Mouse (Mus musculus): ENCODE results near the gene Pdss2. TPM values are rescaled to one million over a fixed set of nuclear protein-coding genes. Genes with fewer than 3 reads are reported as not detected.

Pdss2 gene
- total RNA-seq, 2 experiments from 2014 or later, result 17.8 to 20.1 TPM

GRCm38 (mm10) chr10:43312211-43312610, 90.9 kb downstream of the Pdss2 start:
- no peak for DNase-seq

DNA sequence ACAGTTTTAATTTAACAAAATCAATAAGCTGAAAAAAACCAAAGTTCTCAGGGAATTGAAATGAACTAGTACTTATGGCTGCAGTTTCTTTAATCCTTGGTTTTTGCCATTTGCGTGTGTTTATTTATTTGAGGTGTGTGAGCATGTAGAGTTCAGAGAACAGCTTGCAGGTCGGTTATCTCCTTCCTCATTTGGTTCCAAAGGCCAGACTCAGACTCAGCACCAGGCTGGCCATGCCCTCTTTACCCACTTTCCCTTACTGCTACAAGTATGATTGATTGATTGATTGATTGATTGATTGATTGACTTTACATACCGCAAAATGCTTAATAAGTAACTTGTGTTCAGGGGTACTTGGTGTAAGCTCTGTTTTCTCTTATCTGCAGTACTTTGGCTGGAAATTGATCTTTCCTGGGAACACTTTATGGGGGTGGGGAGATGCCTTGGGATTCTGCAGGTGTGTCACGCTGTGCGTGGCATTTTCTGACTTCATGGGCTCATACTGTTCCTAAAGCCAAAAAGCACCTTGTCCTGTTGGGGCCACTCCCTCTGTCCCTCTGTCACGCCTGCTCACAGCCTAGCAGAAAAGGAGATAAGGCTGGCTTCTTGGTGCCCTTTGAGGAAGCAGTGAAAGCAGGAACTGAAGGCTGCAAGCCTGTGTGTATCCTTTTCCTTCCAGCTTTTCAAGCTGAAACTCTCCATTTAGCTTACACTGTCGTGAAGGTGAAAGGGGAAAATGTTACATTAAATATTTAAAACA, 91.6 kb downstream of the Pdss2 start:
- DNase-seq, result no peak

GRCm38 (mm10) chr10:43315228-43315627, 93.9 kb downstream of the Pdss2 start:
- no peak for DNase-seq

GRCm38 (mm10) chr10:43317327-43317951, 96.2 kb downstream of the Pdss2 start:
- no peak for DNase-seq

DNA sequence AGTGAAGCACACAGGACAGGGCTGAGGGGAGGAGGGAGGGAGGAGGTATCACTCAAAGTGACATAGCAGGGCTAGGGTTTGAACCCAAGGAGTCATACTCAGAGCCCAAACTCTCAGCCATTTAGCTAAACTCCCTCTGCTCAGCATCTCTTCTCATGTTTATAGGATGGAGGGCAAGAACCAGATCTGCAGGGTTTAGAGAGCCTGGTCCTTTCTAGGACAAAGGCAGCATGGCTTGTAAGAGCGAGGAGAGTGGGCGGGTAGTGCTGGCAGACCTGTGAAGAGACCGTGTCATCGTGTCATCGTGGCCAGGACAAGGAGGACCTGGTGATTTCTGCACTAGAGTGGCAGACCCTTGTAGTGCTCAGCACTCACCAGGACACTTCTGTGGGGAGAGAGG, 99.7 kb downstream of the Pdss2 start:
- no peak for DNase-seq

DNA sequence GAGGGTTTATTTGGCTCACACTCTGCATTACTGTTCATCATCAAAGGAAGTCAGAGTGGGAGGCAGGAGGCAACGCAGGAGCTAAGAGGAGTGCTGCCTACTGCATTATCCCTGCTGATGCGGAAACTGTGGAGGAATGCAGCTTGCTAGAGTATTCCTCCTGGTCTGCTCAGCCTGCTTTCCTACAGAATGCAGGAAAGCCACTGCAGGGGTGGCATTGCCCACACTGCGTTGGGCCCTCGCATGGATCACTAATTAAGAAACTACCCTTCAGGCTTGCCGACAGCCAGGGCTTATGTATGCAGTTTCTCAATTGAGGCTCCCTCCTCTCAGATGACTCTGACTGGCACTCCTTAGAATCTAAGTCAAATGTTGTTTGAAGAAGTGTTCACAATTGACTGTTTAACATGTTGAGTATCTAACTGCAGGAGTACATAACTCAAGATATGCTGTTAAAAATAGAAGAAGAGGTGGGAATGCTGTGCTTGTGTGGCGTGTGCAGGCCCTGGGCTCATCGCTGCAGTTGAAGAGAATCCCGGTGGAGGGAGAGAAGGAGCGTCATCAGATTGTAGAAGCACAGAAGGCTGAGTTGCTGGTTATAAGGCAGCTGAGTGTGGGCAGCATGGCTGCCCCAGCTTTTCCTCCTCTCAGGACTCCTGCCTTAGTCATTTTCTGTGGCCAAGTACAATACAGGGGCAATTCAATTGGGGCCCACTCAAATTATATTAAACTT, 101.3 kb downstream of the Pdss2 start:
- no peak for DNase-seq

GRCm38 (mm10) chr10:43323386-43323785, 102.1 kb downstream of the Pdss2 start:
- DNase-seq, result no peak

- DNase-seq, result no peak
These were observed 108.5 kb downstream of the Pdss2 start for GRCm38 (mm10) chr10:43329813-43330212.

DNA sequence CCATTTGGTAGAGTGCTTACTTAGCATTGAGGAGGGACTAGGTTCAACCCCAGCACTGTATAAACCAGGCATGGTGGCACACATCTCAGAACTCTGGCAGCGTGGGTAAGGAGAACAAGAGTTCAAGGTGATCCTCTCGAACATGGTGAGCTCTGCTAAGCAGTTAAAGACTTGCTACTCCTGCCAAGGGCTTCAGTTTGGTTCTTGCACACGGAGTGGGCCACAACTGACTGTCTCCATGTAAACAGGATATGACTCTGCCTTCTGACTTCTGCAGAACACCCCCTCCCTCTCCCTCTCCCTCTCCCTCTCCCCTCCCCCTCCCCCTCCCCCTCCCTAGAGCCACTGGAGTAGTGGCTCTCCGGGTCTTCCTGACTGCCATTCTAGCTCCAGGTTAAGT, 109.4 kb downstream of the Pdss2 start:
- DNase-seq, result no peak

DNA sequence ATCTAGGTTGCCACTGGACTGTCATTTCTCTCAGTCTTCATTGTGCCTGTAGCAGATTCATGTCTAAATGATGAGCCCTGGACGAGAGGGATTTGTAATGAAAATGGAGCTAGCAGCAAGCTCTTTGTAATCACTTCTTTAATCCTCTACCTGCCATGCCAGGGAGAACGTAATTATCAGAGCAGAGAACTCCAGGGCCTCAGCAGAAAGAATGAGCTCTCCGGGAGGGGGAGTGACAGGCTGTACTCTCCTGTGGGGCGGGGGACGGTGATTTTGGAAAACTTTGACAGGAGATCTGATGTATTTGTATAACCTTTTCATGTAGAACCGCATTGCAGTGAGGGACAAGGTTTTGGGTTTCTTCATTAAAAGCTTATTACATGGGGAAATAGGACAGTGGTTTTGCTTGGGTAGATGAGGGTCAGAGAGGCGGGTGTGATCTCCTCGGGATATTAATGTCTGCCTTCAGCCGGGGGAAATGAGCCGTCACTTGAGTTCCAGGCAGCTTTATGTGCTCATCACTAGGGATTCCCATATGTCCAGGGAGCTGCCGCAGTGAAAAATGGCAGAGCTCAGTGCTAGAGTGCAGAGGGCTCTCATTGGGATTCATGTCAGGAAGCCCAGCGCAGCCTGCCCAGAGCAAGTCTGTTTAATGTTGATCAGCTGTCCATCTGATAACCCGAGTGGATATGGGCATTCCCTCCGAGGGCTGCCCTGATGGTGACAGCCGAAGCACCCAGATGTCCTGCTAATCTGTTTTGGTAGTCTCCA, 110.8 kb downstream of the Pdss2 start:
- DNase-seq, result no peak

DNA sequence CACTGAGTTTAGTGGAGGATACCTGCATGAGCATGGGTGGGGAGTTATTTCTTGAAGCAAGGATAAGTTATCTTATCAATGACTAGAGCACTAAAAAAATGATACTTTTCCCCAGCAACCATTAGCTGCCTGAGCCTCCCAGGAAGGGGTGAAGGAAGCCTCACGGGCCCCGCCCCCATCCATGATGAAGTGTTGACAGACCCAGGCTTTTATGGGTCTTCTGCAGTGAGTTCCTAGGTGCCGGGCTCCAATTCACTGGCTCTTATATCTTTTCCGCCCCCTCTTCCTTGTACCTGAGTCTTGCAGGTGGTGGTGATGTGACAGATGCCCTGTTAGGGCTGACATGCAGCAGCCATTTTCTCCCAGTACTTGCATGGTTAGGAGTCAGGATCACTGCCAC, 114.6 kb downstream of the Pdss2 start:
- no peak for DNase-seq

GRCm38 (mm10) chr10:43337110-43337509, 115.8 kb downstream of the Pdss2 start:
- DNase-seq, result no peak

- DNase-seq, result no peak
These were observed 118.5 kb downstream of the Pdss2 start for GRCm38 (mm10) chr10:43339811-43340210.

DNA sequence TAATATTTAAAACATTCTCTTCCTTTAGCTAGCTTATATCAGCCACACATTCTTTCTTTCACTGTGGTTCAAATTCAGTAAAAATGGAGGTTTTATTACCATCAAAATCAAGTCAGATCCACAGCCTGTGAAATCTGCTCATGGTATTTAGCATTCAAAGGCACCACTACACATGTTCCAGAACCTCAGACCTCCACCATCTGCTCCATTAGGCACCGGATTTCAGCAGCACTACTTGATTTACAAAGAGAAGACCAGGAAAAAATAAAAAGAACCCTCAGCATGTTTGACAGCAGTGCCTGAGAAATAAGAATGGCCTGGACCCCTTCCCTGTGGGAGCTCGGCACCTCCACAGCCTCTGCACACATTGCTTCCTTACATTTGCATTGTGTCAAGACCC, 128.4 kb downstream of the Pdss2 start:
- no peak for DNase-seq

- DNase-seq, result no peak
These were observed 136.6 kb downstream of the Pdss2 start for GRCm38 (mm10) chr10:43357884-43358283.

DNA sequence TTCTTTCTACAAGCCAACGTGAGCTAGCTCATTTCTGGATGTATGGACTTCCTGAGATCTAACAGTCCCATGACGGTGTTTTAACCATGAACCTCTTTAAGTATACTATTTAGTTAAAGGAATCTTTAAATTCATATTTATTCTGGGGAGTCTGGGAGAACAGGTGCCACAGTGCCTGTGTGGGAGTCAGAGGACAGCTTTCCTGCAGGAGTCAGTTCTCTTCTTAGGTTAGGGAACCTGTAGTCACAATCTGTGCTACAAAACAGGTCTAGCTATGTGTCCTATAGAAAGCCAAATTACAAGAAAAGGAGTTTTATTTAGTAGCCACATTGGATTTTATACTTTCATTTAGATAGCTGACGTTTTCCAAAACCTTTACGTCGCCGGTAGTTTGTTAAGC, 141.7 kb downstream of the Pdss2 start:
- DNase-seq, result no peak

GRCm38 (mm10) chr10:43363431-43363851, 142.2 kb downstream of the Pdss2 start:
- no peak for DNase-seq

DNA sequence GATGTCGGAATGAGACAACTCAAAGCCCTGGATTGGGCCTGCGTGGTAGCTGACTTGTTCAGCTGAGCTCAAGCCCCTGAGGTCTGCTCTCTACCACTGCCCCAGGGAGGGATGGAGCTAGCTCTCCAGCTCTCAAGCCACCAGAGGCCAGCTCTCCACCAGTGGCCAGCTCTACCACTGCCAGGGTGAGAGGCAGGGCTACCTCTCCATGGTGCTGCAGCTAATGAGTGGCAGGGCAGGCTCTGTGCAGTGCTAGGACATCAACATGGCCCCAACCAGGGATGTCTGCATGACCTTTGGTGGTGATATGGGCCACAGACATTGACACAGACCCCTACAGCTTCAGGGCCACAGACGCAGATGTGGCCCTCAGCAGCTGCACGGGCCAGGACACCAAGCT, 144.6 kb downstream of the Pdss2 start:
- no peak for DNase-seq

GRCm38 (mm10) chr10:43368611-43369010, 147.3 kb downstream of the Pdss2 start:
- no peak for DNase-seq

- peak; percentile 60 for DNase-seq
These were observed 151.0 kb downstream of the Pdss2 start for GRCm38 (mm10) chr10:43372315-43372714.

- DNase-seq, result no peak
These were observed 151.7 kb downstream of the Pdss2 start for GRCm38 (mm10) chr10:43373035-43373434.

DNA sequence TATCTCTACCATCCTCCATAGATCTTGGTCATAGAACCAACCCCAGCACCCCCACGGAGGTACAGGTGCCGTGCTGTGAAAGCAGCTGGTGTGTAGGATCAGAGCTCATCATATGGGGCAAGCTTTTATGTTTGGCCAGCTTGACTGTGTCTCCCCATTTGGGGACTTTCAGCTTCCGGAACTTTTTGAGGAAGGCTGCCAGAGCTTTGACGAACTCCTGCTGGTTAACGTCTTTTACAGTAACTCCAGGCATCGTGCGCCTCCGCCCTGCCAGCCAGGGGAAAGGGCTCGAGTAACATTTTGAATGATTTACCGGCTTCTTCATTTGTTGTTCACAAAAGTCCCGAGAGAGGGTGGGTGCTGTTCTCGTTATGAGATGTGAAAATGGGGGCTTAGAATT, 152.4 kb downstream of the Pdss2 start:
- DNase-seq, result no peak

DNA sequence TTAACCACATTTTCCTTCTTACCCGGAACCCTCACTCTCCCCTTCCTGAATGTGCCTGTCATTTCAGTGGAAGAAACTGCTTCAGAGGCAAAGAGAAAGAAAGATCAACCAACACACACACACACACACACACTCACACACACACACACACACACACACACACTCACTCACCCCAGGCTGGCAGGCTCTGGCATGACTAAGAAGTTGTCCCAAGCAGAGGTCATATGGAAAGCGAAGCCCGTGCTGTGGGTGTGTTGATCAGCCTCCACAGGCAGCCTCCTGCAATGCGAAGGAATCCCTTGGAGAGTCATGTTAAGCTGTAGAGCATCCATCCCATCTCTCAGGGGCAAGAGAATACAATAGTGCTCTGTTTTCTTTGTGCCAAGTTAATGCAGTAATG, 154.0 kb downstream of the Pdss2 start:
- DNase-seq, result no peak

Data from gastrocnemius, postnatal 25 days (tissue).